Mouse (Mus musculus): ENCODE results near the gene Camta1.
A peak's percentile ranks its signal among the peaks of the same experiment; 100 is the strongest.

Gene Camta1

DNA sequence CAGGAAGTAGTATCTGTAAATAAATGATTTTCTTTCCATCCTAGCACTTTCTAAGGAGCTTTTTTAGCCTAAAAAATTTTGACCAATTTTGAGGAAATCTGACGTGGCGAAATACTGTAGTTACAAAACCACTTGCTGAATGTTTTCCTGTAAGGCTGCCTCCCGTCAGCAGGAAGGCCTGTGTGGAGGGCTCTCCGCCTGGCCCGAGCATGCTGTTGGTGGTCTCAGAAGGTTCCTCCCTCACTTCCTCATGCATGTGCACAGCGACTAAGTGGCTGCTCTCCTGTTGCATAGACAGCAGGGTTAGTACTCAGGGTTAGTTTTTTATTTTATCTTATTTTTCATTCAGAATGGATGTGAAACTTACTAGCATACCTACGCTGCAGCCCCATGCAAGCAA, 790.7 kb downstream of the Camta1 start:
- Histone ChIP-seq H3K9me3 (ENCODE audit: low read length) (no peaks in the 10 kb centered on the region), H3K27me3 (ENCODE audit: insufficient read depth, low read length) (no peaks in the 10 kb centered on the region), H3K4me3 (replicated peaks; ENCODE audit: low read length) (no peak overlapping the region), H3K4me1 (replicated peaks; ENCODE audit: low read depth, low read length) (peaks cover 2% of the 10 kb centered on the region; the same call in 1 of the 2 replicates), H3K36me3 (ENCODE audit: insufficient read depth, low read length) (peaks cover 79% of the 10 kb centered on the region)
- no peak for TF ChIP-seq POU5F1 (IDR thresholded peaks at IDR 0.05; ENCODE audit: borderline replicate concordance, low read length)
- no peak for TF ChIP-seq CTCF (conservative IDR thresholded peaks at IDR 0.05; ENCODE audit: low read length)
- TF ChIP-seq NANOG (IDR thresholded peaks at IDR 0.05; ENCODE audit: borderline replicate concordance, low read length), result no peak

- peaks cover 57% of the 10 kb centered on the region for H3K36me3 ChIP-seq (ENCODE audit: insufficient read depth, low read length)
- no peaks in the 10 kb centered on the region for H3K9me3 ChIP-seq (ENCODE audit: low read length)
- H3K4me1 ChIP-seq (replicated peaks; ENCODE audit: low read depth, low read length), result 0 out of 2 replicates have a peak, but pooled peaks cover 2% of the 10 kb centered on the region
- H3K4me3 ChIP-seq (replicated peaks; ENCODE audit: low read length), result no peak overlapping the region
- H3K27me3 ChIP-seq (ENCODE audit: insufficient read depth, low read length), result no peaks in the 10 kb centered on the region
- peak; percentile 11; the same call in 1 of the 2 replicates for TF ChIP-seq CTCF (conservative IDR thresholded peaks at IDR 0.05; ENCODE audit: low read length)
- no peak for TF ChIP-seq NANOG (IDR thresholded peaks at IDR 0.05; ENCODE audit: borderline replicate concordance, low read length)
Measured at GRCm38 (mm10) chr4:151068751-151069150, 792.9 kb downstream of the Camta1 start.

GRCm38 (mm10) chr4:151059566-151059965, 802.1 kb downstream of the Camta1 start:
- TF ChIP-seq POU5F1 (IDR thresholded peaks at IDR 0.05; ENCODE audit: borderline replicate concordance, low read length) (no peak), NANOG (IDR thresholded peaks at IDR 0.05; ENCODE audit: borderline replicate concordance, low read length) (no peak), CTCF (conservative IDR thresholded peaks at IDR 0.05; ENCODE audit: low read length) (no peak)
- Histone ChIP-seq H3K27me3 (ENCODE audit: insufficient read depth, low read length) (no peaks in the 10 kb centered on the region), H3K4me1 (replicated peaks; ENCODE audit: low read depth, low read length) (peaks cover 18% of the 10 kb centered on the region), H3K9me3 (ENCODE audit: low read length) (peaks cover 9% of the 10 kb centered on the region; the same call in 1 of the 2 replicates), H3K36me3 (ENCODE audit: insufficient read depth, low read length) (peaks cover 24% of the 10 kb centered on the region), H3K4me3 (replicated peaks; ENCODE audit: low read length) (no peak overlapping the region)

- Histone ChIP-seq H3K36me3 (ENCODE audit: insufficient read depth, low read length) (peaks cover 32% of the 10 kb centered on the region), H3K4me1 (replicated peaks; ENCODE audit: low read depth, low read length) (peaks cover 18% of the 10 kb centered on the region), H3K9me3 (ENCODE audit: low read length) (peaks cover 9% of the 10 kb centered on the region; the same call in 1 of the 2 replicates), H3K27me3 (ENCODE audit: insufficient read depth, low read length) (no peaks in the 10 kb centered on the region), H3K4me3 (replicated peaks; ENCODE audit: low read length) (peak overlapping the region; percentile 98)
- TF ChIP-seq NANOG (IDR thresholded peaks at IDR 0.05; ENCODE audit: borderline replicate concordance, low read length), result no peak
- no peak for TF ChIP-seq POU5F1 (IDR thresholded peaks at IDR 0.05; ENCODE audit: borderline replicate concordance, low read length)
- no peak for TF ChIP-seq CTCF (conservative IDR thresholded peaks at IDR 0.05; ENCODE audit: low read length)
Measured at GRCm38 (mm10) chr4:151058634-151059033, 803.0 kb downstream of the Camta1 start.

DNA sequence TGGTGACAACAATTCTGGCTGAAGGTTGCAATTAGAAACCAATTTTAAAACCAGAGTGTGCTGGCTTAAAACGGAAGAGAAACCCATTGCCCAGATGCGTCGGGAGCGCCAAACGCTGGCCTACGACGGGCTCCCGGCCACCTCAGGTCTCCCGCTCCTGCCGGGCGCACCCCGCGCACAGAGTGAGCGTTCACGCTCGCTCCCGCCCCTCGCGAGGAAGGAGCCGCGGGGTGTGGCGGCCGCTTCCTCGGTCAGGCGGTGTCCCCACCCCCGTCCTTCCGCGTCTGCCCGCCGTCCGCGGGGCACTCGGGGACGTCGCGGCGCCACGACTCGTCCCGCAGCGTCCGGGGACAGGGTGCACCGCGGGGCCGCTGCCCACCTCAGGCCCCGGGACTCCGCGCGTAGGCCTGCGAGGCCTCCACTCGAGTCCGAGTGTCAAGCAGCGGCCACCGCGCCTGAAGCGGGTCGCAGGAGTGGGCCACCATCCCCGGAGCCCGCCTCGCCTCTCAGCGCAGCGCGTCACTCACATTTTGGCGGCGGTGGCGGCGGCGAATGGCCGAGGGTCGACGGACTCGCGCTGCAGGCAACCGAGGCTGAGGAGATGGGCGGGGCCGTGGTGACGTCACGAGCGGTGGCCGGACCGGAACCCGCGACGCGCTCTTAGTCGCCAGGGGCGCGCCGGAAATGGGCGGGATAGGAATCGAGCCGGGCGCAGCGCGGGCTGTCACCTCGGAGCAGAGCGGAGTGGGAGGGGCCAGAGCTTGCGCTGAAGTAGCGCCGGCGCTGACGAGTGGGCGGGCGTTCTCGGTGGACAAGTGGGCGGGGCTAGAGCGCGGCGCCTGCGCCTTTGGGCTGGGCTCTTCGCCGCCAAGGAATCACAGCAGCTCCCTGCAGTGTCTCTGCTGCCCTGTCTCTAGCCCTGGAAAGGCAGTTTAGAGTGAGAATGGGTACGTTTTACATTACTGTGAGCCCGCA, 804.0 kb downstream of the Camta1 start, which contains the start of gene Vamp3:
TSS of gene Vamp3 (minus strand) at position 617 of the 975 bp plus-strand sequence.
- peaks cover 32% of the 10 kb centered on the region for H3K36me3 ChIP-seq (ENCODE audit: insufficient read depth, low read length)
- H3K9me3 ChIP-seq (ENCODE audit: low read length), result peaks cover 9% of the 10 kb centered on the region; the same call in 1 of the 2 replicates
- peaks cover 18% of the 10 kb centered on the region for H3K4me1 ChIP-seq (replicated peaks; ENCODE audit: low read depth, low read length)
- H3K4me3 ChIP-seq (replicated peaks; ENCODE audit: low read length), result peak within 1 kb of the TSS; percentile 98
- H3K27me3 ChIP-seq (ENCODE audit: insufficient read depth, low read length), result no peaks in the 10 kb centered on the region
- no peak for TF ChIP-seq POU5F1 (IDR thresholded peaks at IDR 0.05; ENCODE audit: borderline replicate concordance, low read length)
- TF ChIP-seq CTCF (conservative IDR thresholded peaks at IDR 0.05; ENCODE audit: low read length), result no peak
- no peak for TF ChIP-seq NANOG (IDR thresholded peaks at IDR 0.05; ENCODE audit: borderline replicate concordance, low read length)

- Histone ChIP-seq H3K36me3 (ENCODE audit: insufficient read depth, low read length) (peaks cover 77% of the 10 kb centered on the region), H3K4me3 (replicated peaks; ENCODE audit: low read length) (no peak overlapping the region), H3K27me3 (ENCODE audit: insufficient read depth, low read length) (no peaks in the 10 kb centered on the region), H3K4me1 (replicated peaks; ENCODE audit: low read depth, low read length) (no peaks in the 10 kb centered on the region), H3K9me3 (ENCODE audit: low read length) (no peaks in the 10 kb centered on the region)
- TF ChIP-seq CTCF (conservative IDR thresholded peaks at IDR 0.05; ENCODE audit: low read length), result no peak
- no peak for TF ChIP-seq NANOG (IDR thresholded peaks at IDR 0.05; ENCODE audit: borderline replicate concordance, low read length)
Measured at GRCm38 (mm10) chr4:151051162-151051561, 810.5 kb downstream of the Camta1 start.

DNA sequence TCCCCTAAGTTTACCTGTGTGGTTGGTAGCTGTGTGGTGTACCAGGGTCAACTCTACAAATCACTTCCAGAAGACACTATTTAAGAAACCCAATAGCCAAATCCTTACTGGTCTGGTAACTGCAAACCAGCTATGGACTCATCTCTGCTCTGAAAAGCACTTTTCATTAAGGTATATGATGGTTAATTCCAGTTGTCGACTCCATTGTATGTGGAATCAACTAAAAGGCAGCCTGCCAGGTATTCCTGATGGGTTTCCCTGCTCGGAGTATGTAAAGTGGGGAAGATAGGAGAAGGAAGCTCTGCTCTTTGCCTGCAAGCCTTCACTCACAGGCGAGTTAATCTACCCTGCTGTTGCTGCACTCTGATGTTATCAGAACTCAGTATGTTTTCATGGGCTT, 815.2 kb downstream of the Camta1 start:
- H3K4me1 ChIP-seq (replicated peaks; ENCODE audit: low read depth, low read length), result peaks cover 21% of the 10 kb centered on the region
- peaks cover 11% of the 10 kb centered on the region for H3K27me3 ChIP-seq (ENCODE audit: insufficient read depth, low read length)

DNA sequence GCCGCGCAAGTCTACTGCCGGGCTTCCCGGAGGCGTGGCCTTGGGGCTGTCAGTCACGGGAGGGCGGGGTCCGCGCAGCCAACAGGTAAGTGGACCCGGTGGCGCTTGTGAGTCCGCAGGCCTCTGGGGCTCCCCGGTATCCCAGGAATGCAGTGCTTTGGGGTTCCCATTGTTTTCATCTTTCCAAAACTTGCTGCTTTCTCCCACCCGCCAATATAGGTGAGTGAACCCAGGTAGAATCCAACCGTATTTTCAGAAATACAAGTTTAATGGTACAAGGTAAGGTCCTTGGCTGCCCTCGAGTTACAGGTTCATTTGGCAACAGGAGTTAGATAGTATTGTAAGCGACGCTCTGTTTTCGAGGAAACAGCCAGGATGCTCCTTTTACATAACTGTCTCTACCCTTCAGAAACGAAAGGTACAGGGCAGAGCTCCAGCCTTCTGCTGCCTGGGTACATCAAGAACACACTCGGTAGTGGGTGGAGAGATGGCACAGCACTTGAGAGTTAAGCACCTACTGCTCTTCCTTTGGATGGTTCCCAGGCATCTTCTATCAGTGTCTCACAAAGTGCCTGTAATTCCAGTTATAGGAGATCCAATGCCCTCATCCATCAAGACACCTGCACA, 816.6 kb downstream of the Camta1 start:
- no peaks in the 10 kb centered on the region for H3K9me3 ChIP-seq (ENCODE audit: low read length)
- H3K4me3 ChIP-seq (replicated peaks; ENCODE audit: low read length), result peak overlapping the region; percentile 84
- peaks cover 35% of the 10 kb centered on the region for H3K36me3 ChIP-seq (ENCODE audit: insufficient read depth, low read length)
- TF ChIP-seq CTCF (conservative IDR thresholded peaks at IDR 0.05; ENCODE audit: low read length), result no peak
- no peak for TF ChIP-seq NANOG (IDR thresholded peaks at IDR 0.05; ENCODE audit: borderline replicate concordance, low read length)
- TF ChIP-seq POU5F1 (IDR thresholded peaks at IDR 0.05; ENCODE audit: borderline replicate concordance, low read length), result no peak
- peaks cover 26% of the 10 kb centered on the region for H3K4me1 ChIP-seq (replicated peaks; ENCODE audit: low read depth, low read length)
- peaks cover 11% of the 10 kb centered on the region for H3K27me3 ChIP-seq (ENCODE audit: insufficient read depth, low read length)

More for the DNA sequence above, 815.2 kb downstream of the Camta1 start:
- peaks cover 43% of the 10 kb centered on the region for H3K36me3 ChIP-seq (ENCODE audit: insufficient read depth, low read length)
- no peaks in the 10 kb centered on the region for H3K9me3 ChIP-seq (ENCODE audit: low read length)
- no peak overlapping the region for H3K4me3 ChIP-seq (replicated peaks; ENCODE audit: low read length)
- TF ChIP-seq POU5F1 (IDR thresholded peaks at IDR 0.05; ENCODE audit: borderline replicate concordance, low read length) (no peak), NANOG (IDR thresholded peaks at IDR 0.05; ENCODE audit: borderline replicate concordance, low read length) (no peak), CTCF (conservative IDR thresholded peaks at IDR 0.05; ENCODE audit: low read length) (no peak)
